Mouse (Mus musculus) cortical plate, adult 2 months (tissue): ENCODE data around the gene Ttll13.

ENCODE experiments used
- CTCF ChIP-seq: fragments of 200-500 bp; IDR thresholded peaks from 2 replicates; pipeline ENCODE4 v1.5.1; 2011; ENCODE audit warnings: mild to moderate bottlenecking, control low read depth, low read length; ENCODE audit not compliant: insufficient read depth; ENCODE audit errors: extremely low read depth
- POLR2A ChIP-seq: fragments of 200-500 bp; IDR thresholded peaks from 2 replicates; pipeline ENCODE4 v1.6.1; 2011; ENCODE audit warnings: mild to moderate bottlenecking, low read length, control low read depth; ENCODE audit not compliant: insufficient read depth; ENCODE audit errors: extremely low read depth

DNA sequence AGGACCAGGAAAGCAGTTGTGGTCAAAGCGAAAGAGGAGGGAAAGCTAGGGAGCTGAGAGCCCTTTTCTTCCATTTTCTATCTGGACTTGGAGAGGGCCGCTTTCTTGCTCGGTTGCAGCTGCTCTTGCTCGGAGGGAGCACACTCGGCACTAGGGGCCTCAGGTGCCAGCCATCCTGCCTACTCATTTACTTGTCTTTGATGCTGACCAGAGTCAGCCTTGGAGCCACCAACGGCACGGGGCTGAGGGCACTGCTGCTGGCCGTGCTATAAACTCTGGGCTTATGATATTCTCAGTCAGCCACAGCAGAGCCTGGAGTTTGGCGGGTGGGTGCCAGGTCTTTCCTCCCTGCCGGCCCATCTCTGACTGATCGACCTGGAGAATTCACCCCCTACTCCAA is 47.3 kb upstream of the Ttll13 start:
- TF ChIP-seq POLR2A (no peak), CTCF (no peak)
